Mouse (Mus musculus): ENCODE data around the gene Cbx6. TPM values are rescaled to one million over a fixed set of nuclear protein-coding genes. Genes with fewer than 3 reads are reported as not detected.

The Cbx6 gene
- polyA plus RNA-seq, 1 experiment from 2014 or later, result 38.7 TPM

GRCm38 (mm10) chr15:79794173-79794572, 40.3 kb downstream of the Cbx6 start:
- H3K9ac ChIP-seq (replicated peaks; ENCODE audit: low read depth, low read length), result no peak overlapping the region
- H3K36me3 ChIP-seq (ENCODE audit: control insufficient read depth, insufficient read depth, low read length), result no peaks in the 10 kb centered on the region

GRCm38 (mm10) chr15:79793076-79793475, 41.4 kb downstream of the Cbx6 start:
- Histone ChIP-seq H3K27me3 (ENCODE audit: control insufficient read depth, insufficient read depth, low read length) (no peaks in the 10 kb centered on the region), H3K4me3 (ENCODE audit: low read depth, low read length) (no peak overlapping the region), H3K4me2 (replicated peaks; ENCODE audit: low read depth, low read length) (no peak overlapping the region), H3K9ac (replicated peaks; ENCODE audit: low read depth, low read length) (no peak overlapping the region), H3K4me1 (ENCODE audit: control insufficient read depth, insufficient read depth, low read length) (no peaks in the 10 kb centered on the region), H3K9me3 (ENCODE audit: control insufficient read depth, low read depth, low read length) (no peaks in the 10 kb centered on the region), H3K36me3 (ENCODE audit: control insufficient read depth, insufficient read depth, low read length) (no peaks in the 10 kb centered on the region), H3K27ac (ENCODE audit: low read length) (no peak overlapping the region)
- 90% methylated on average over 9 of the region's 9 CpGs for WGBS
- no peak for ATAC-seq (ENCODE audit: insufficient number of reproducible peaks, insufficient read depth, low FRiP score, low read depth)

More at GRCm38 (mm10) chr15:79794173-79794572, 40.3 kb downstream of the Cbx6 start:
- no peak overlapping the region for H3K4me2 ChIP-seq (replicated peaks; ENCODE audit: low read depth, low read length)
- WGBS, result 22% methylated on average over 20 of the region's 20 CpGs
- H3K4me3 ChIP-seq (ENCODE audit: low read depth, low read length), result no peak overlapping the region
- H3K27me3 ChIP-seq (ENCODE audit: control insufficient read depth, insufficient read depth, low read length), result no peaks in the 10 kb centered on the region
- ATAC-seq (ENCODE audit: insufficient number of reproducible peaks, insufficient read depth, low FRiP score, low read depth), result no peak
- H3K27ac ChIP-seq (ENCODE audit: low read length), result no peak overlapping the region
- no peaks in the 10 kb centered on the region for H3K4me1 ChIP-seq (ENCODE audit: control insufficient read depth, insufficient read depth, low read length)
- H3K9me3 ChIP-seq (ENCODE audit: control insufficient read depth, low read depth, low read length), result no peaks in the 10 kb centered on the region

- 19% methylated on average over 19 of the region's 19 CpGs for WGBS
- Histone ChIP-seq H3K9ac (replicated peaks; ENCODE audit: low read depth, low read length) (no peak overlapping the region), H3K4me1 (ENCODE audit: control insufficient read depth, insufficient read depth, low read length) (no peaks in the 10 kb centered on the region), H3K4me2 (replicated peaks; ENCODE audit: low read depth, low read length) (no peak overlapping the region), H3K27me3 (ENCODE audit: control insufficient read depth, insufficient read depth, low read length) (no peaks in the 10 kb centered on the region), H3K9me3 (ENCODE audit: control insufficient read depth, low read depth, low read length) (no peaks in the 10 kb centered on the region), H3K36me3 (ENCODE audit: control insufficient read depth, insufficient read depth, low read length) (no peaks in the 10 kb centered on the region), H3K4me3 (ENCODE audit: low read depth, low read length) (no peak overlapping the region), H3K27ac (ENCODE audit: low read length) (no peak overlapping the region)
- no peak for ATAC-seq (ENCODE audit: insufficient number of reproducible peaks, insufficient read depth, low FRiP score, low read depth)
These were observed 42.0 kb downstream of the Cbx6 start for GRCm38 (mm10) chr15:79792455-79792854.

GRCm38 (mm10) chr15:79791502-79791901, 43.0 kb downstream of the Cbx6 start:
- ATAC-seq (ENCODE audit: insufficient number of reproducible peaks, insufficient read depth, low FRiP score, low read depth), result no peak
- 3% methylated on average over 12 of the region's 12 CpGs for WGBS
- no peaks in the 10 kb centered on the region for H3K27me3 ChIP-seq (ENCODE audit: control insufficient read depth, insufficient read depth, low read length)

GRCm38 (mm10) chr15:79790905-79791304, 43.6 kb downstream of the Cbx6 start:
- Histone ChIP-seq H3K27ac (ENCODE audit: low read length) (no peak overlapping the region), H3K4me3 (ENCODE audit: low read depth, low read length) (no peak overlapping the region), H3K4me2 (replicated peaks; ENCODE audit: low read depth, low read length) (no peak overlapping the region), H3K9ac (replicated peaks; ENCODE audit: low read depth, low read length) (no peak overlapping the region), H3K27me3 (ENCODE audit: control insufficient read depth, insufficient read depth, low read length) (no peaks in the 10 kb centered on the region), H3K4me1 (ENCODE audit: control insufficient read depth, insufficient read depth, low read length) (no peaks in the 10 kb centered on the region), H3K36me3 (ENCODE audit: control insufficient read depth, insufficient read depth, low read length) (no peaks in the 10 kb centered on the region), H3K9me3 (ENCODE audit: control insufficient read depth, low read depth, low read length) (no peaks in the 10 kb centered on the region)
- WGBS, result 83% methylated on average over 6 of the region's 6 CpGs
- ATAC-seq (ENCODE audit: insufficient number of reproducible peaks, insufficient read depth, low FRiP score, low read depth), result no peak

More at GRCm38 (mm10) chr15:79791502-79791901, 43.0 kb downstream of the Cbx6 start:
- Histone ChIP-seq H3K9me3 (ENCODE audit: control insufficient read depth, low read depth, low read length) (no peaks in the 10 kb centered on the region), H3K9ac (replicated peaks; ENCODE audit: low read depth, low read length) (no peak overlapping the region), H3K4me3 (ENCODE audit: low read depth, low read length) (no peak overlapping the region), H3K4me1 (ENCODE audit: control insufficient read depth, insufficient read depth, low read length) (no peaks in the 10 kb centered on the region), H3K36me3 (ENCODE audit: control insufficient read depth, insufficient read depth, low read length) (no peaks in the 10 kb centered on the region), H3K27ac (ENCODE audit: low read length) (no peak overlapping the region), H3K4me2 (replicated peaks; ENCODE audit: low read depth, low read length) (no peak overlapping the region)

GRCm38 (mm10) chr15:79790111-79790510, 44.4 kb downstream of the Cbx6 start:
- Histone ChIP-seq H3K9ac (replicated peaks; ENCODE audit: low read depth, low read length) (no peak overlapping the region), H3K4me3 (ENCODE audit: low read depth, low read length) (no peak overlapping the region), H3K9me3 (ENCODE audit: control insufficient read depth, low read depth, low read length) (no peaks in the 10 kb centered on the region), H3K4me2 (replicated peaks; ENCODE audit: low read depth, low read length) (no peak overlapping the region), H3K36me3 (ENCODE audit: control insufficient read depth, insufficient read depth, low read length) (no peaks in the 10 kb centered on the region), H3K4me1 (ENCODE audit: control insufficient read depth, insufficient read depth, low read length) (no peaks in the 10 kb centered on the region), H3K27me3 (ENCODE audit: control insufficient read depth, insufficient read depth, low read length) (no peaks in the 10 kb centered on the region), H3K27ac (ENCODE audit: low read length) (no peak overlapping the region)
- WGBS, result 43% methylated on average over 8 of the region's 8 CpGs
- no peak for ATAC-seq (ENCODE audit: insufficient number of reproducible peaks, insufficient read depth, low FRiP score, low read depth)

- Histone ChIP-seq H3K9ac (replicated peaks; ENCODE audit: low read depth, low read length) (no peak overlapping the region), H3K9me3 (ENCODE audit: control insufficient read depth, low read depth, low read length) (no peaks in the 10 kb centered on the region), H3K27me3 (ENCODE audit: control insufficient read depth, insufficient read depth, low read length) (no peaks in the 10 kb centered on the region), H3K4me1 (ENCODE audit: control insufficient read depth, insufficient read depth, low read length) (no peaks in the 10 kb centered on the region), H3K27ac (ENCODE audit: low read length) (no peak overlapping the region), H3K4me2 (replicated peaks; ENCODE audit: low read depth, low read length) (no peak overlapping the region), H3K4me3 (ENCODE audit: low read depth, low read length) (no peak overlapping the region), H3K36me3 (ENCODE audit: control insufficient read depth, insufficient read depth, low read length) (no peaks in the 10 kb centered on the region)
- no peak for ATAC-seq (ENCODE audit: insufficient number of reproducible peaks, insufficient read depth, low FRiP score, low read depth)
- 59% methylated on average over 8 of the region's 8 CpGs for WGBS
These were observed 46.7 kb downstream of the Cbx6 start for GRCm38 (mm10) chr15:79787815-79788214.

GRCm38 (mm10) chr15:79785056-79785455, 49.4 kb downstream of the Cbx6 start:
- 45% methylated on average over 1 of the region's 1 CpGs for WGBS
- no peak overlapping the region for H3K9ac ChIP-seq (replicated peaks; ENCODE audit: low read depth, low read length)
- no peak for ATAC-seq (ENCODE audit: insufficient number of reproducible peaks, insufficient read depth, low FRiP score, low read depth)

GRCm38 (mm10) chr15:79777749-79778148, 56.7 kb downstream of the Cbx6 start, which contains the start of gene Dnal4:
Gene Dnal4, minus strand, starts transcription at chr15:79777849.
- Histone ChIP-seq H3K4me1 (ENCODE audit: control insufficient read depth, insufficient read depth, low read length) (peaks cover 15% of the 10 kb centered on the region; the same call in 1 of the 2 replicates), H3K9ac (replicated peaks; ENCODE audit: low read depth, low read length) (no peak within 1 kb of the TSS), H3K36me3 (ENCODE audit: control insufficient read depth, insufficient read depth, low read length) (no peaks in the 10 kb centered on the region), H3K4me3 (ENCODE audit: low read depth, low read length) (no peak within 1 kb of the TSS), H3K27ac (ENCODE audit: low read length) (no peak within 1 kb of the TSS), H3K9me3 (ENCODE audit: control insufficient read depth, low read depth, low read length) (no peaks in the 10 kb centered on the region), H3K4me2 (replicated peaks; ENCODE audit: low read depth, low read length) (no peak within 1 kb of the TSS), H3K27me3 (ENCODE audit: control insufficient read depth, insufficient read depth, low read length) (no peaks in the 10 kb centered on the region)
- ATAC-seq (ENCODE audit: insufficient number of reproducible peaks, insufficient read depth, low FRiP score, low read depth), result no peak

More at GRCm38 (mm10) chr15:79785056-79785455, 49.4 kb downstream of the Cbx6 start:
- H3K9me3 ChIP-seq (ENCODE audit: control insufficient read depth, low read depth, low read length), result no peaks in the 10 kb centered on the region
- H3K36me3 ChIP-seq (ENCODE audit: control insufficient read depth, insufficient read depth, low read length), result no peaks in the 10 kb centered on the region
- H3K4me2 ChIP-seq (replicated peaks; ENCODE audit: low read depth, low read length), result no peak overlapping the region
- H3K4me1 ChIP-seq (ENCODE audit: control insufficient read depth, insufficient read depth, low read length), result no peaks in the 10 kb centered on the region
- no peak overlapping the region for H3K4me3 ChIP-seq (ENCODE audit: low read depth, low read length)
- H3K27me3 ChIP-seq (ENCODE audit: control insufficient read depth, insufficient read depth, low read length), result no peaks in the 10 kb centered on the region
- no peak overlapping the region for H3K27ac ChIP-seq (ENCODE audit: low read length)
